Mouse (Mus musculus) limb, embryonic 15.5 days (tissue): ENCODE measurements at regions not wholly inside any gene's neighbourhood (a gene's known extent, or its start where the extent isn't known, plus 50 kb on each side); places are given as distances from the start of the nearest gene placed in this dataset.
"Not testable (repeated sequence)": the region's sequence is repeated elsewhere in the genome, so short reads cannot be mapped to it uniquely, and the experiment has no call there.

Source experiments
- ATAC-seq: fragments of 200-750 bp; cut with Nextera tagmentation; 2 replicates; pipeline ENCODE4 v1.8.0; 2017; ENCODE audit warnings: low read depth, moderate TSS enrichment; ENCODE audit not compliant: insufficient number of reproducible peaks, low FRiP score, low TSS enrichment
- H3K27ac ChIP-seq: fragments of 300-500 bp; sonication (generic); 2 replicates; pipeline ENCODE4 v1.5.1; 2015; ENCODE audit warnings: moderate library complexity, mild to moderate bottlenecking, inconsistent platforms
- H3K27me3 ChIP-seq: fragments of 300-500 bp; sonication (generic); 2 replicates; pipeline ENCODE4 v1.6.1; 2015; ENCODE audit warnings: inconsistent platforms
- H3K36me3 ChIP-seq: fragments of 300-500 bp; sonication (generic); 2 replicates; pipeline ENCODE4 v1.6.1; 2015; ENCODE audit warnings: inconsistent platforms
- H3K4me1 ChIP-seq: fragments of 300-500 bp; sonication (generic); 2 replicates; pipeline ENCODE4 v1.6.1; 2015; ENCODE audit warnings: inconsistent platforms
- H3K4me2 ChIP-seq: fragments of 300-500 bp; sonication (generic); 2 replicates; pipeline ENCODE4 v1.6.1; 2015; ENCODE audit warnings: mild to moderate bottlenecking, inconsistent platforms
- H3K4me3 ChIP-seq: fragments of 300-500 bp; sonication (generic); 2 replicates; pipeline ENCODE4 v1.5.1; 2015; ENCODE audit warnings: mild to moderate bottlenecking, inconsistent platforms
- H3K9ac ChIP-seq: fragments of 300-500 bp; sonication (generic); 2 replicates; pipeline ENCODE4 v1.6.1; 2015; ENCODE audit warnings: inconsistent platforms
- H3K9me3 ChIP-seq: fragments of 300-500 bp; sonication (generic); 2 replicates; pipeline ENCODE4 v1.6.1; 2016; ENCODE audit warnings: inconsistent platforms
- WGBS: fragments of 180-500 bp; shearing (Covaris S2); methylation state at CpG from one replicate; pipeline ENCODE4 v1.1.7; 2015; 5-methylcytosine and 5-hydroxymethylcytosine counted together

DNA sequence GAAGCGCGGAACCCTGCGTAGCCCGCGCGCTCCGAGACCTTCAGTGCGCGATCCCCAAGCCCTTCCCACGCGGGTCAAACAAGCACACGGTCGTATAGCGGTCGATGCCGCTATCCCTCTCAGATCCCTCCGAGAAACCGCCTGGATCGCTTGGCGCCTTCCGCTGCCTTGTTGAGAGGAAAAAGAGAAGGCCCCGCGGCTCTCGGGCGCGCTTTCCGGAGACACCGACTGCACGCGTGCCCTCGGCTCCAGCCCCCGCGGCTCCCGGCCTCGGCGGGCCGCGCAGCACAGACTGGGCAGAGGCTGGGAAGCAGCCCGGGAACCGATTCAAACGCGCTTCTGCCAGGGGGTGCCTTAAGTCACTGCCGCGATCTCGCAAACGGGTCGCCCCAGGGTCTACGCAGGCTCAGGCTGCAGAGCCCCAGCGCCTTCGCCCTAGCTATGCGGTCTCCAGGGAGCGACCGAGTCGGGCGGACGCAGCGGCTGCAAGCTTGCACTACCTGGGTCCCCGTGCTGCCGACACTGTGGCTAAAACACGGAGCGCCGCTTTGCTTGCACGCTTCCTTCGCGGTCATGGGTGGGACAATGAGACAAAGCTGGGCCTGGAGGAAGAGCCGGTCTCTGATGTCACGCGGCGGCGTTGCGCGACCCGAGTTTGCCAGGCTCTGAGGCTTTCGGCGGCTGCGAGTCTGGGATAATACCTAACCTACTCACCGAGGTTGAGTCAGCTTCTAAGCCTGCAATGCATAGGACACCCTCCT lies 87.3 kb downstream of the Crisp4 start:
- Histone ChIP-seq H3K9me3 (no peaks in the 10 kb centered on the region), H3K4me1 (peaks cover 16% of the 10 kb centered on the region), H3K27me3 (peaks cover 38% of the 10 kb centered on the region), H3K4me2 (peak overlapping the region; percentile 99), H3K27ac (no peak overlapping the region), H3K9ac (peak overlapping the region; percentile 31), H3K4me3 (peak overlapping the region; percentile 53), H3K36me3 (no peaks in the 10 kb centered on the region)
- under 1% methylated on average over 75 of the region's 77 CpGs for WGBS
- ATAC-seq: no peak

DNA sequence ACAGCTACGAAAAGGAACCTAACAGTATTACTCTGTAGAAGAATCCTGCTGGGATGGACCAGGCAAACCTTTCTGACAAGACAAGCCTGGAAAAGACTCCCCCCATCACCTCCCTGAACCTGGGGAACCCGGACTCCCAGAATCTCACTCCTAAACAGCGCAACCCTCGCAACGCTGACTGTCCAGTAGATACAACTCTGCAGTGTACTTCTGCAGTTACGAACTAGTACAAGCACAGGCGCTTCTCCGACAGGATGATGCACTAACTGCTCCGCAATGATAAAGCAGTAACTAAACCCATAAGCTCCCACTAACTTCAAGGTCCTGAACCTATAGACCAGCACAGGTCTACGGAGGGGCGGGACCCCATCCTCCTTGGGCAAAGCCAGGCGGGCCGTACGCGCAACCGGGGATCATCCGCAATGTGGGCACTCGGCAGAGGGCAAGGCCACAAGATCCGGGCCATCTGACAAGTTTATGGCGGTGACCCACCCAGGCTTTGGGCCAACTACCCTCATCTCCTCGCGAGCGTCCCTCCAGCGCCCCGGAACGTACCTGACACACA lies 88.0 kb downstream of the Crisp4 start:
- peak overlapping the region; percentile 99 for H3K4me2 ChIP-seq
- H3K9me3 ChIP-seq: no peaks in the 10 kb centered on the region
- ATAC-seq: no peak
- H3K27ac ChIP-seq: no peak overlapping the region
- no peaks in the 10 kb centered on the region for H3K36me3 ChIP-seq
- peak overlapping the region; percentile 53 for H3K4me3 ChIP-seq
- under 1% methylated on average over 26 of the region's 26 CpGs for WGBS
- peaks cover 16% of the 10 kb centered on the region for H3K4me1 ChIP-seq
- peaks cover 38% of the 10 kb centered on the region for H3K27me3 ChIP-seq
- H3K9ac ChIP-seq: peak overlapping the region; percentile 31; the same call in 1 of the 2 replicates

DNA sequence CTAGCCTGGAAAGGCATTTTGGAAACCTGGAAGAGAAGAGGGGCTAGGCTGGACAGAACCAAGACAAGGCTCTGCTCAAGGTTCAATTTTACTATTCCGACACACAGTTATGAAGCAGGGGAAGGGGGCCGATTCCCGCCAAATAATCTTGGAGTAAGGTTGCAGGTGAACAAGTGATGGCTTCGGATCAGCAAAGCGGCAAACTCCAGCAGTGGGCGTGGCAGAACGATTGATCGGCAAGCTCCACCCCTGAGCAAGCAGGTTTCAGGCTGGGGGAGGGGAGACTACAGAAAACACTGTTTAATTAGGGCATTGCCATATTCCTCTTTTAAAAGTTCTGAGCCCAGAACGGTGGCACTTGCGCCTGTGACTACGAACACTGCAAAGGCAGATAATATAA lies 88.7 kb downstream of the Crisp4 start:
- 8% methylated on average over 11 of the region's 11 CpGs for WGBS

GRCm38 (mm10) chr1:18030226-18030625 lies 115.5 kb downstream of the Crisp4 start:
- 63% methylated on average over 3 of the region's 3 CpGs for WGBS
- no peak overlapping the region for H3K4me2 ChIP-seq
- no peak overlapping the region for H3K9ac ChIP-seq
- no peak for ATAC-seq
- H3K27me3 ChIP-seq: no peaks in the 10 kb centered on the region
- no peaks in the 10 kb centered on the region for H3K9me3 ChIP-seq
- H3K4me3 ChIP-seq: no peak overlapping the region
- no peaks in the 10 kb centered on the region for H3K4me1 ChIP-seq
- no peaks in the 10 kb centered on the region for H3K36me3 ChIP-seq
- H3K27ac ChIP-seq: no peak overlapping the region

More for the DNA sequence above, 88.7 kb downstream of the Crisp4 start:
- Histone ChIP-seq H3K4me3 (peak overlapping the region; percentile 53; the same call in 1 of the 2 replicates), H3K4me1 (peaks cover 16% of the 10 kb centered on the region), H3K27me3 (peaks cover 38% of the 10 kb centered on the region), H3K4me2 (peak overlapping the region; percentile 99; the same call in 1 of the 2 replicates)
- ATAC-seq, H3K36me3 ChIP-seq, H3K9ac ChIP-seq, H3K27ac ChIP-seq, H3K9me3 ChIP-seq: not testable (repeated sequence)

DNA sequence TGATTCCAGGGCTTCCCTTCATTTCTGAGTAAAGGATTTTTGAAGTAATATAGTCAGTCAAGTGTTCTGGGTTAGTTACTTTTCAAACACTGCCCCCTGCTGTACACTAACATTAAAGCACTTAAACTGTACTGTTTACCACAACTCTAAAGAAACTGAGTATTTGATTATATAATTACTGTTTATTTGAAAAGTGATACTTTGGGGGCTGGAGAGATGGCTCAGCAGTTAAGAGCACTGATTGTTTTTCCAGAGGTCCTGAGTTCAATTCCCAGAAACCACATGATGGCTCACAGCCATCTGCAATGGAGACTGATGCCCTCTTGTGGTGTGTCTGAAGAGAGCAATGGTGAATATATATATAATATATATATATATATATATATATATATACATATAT lies 132.8 kb downstream of the Crisp4 start:
- not testable (repeated sequence) for H3K4me3 ChIP-seq, H3K9ac ChIP-seq, H3K4me1 ChIP-seq, ATAC-seq, H3K36me3 ChIP-seq, H3K27me3 ChIP-seq, H3K4me2 ChIP-seq, H3K27ac ChIP-seq, H3K9me3 ChIP-seq

- no peak for ATAC-seq
- Histone ChIP-seq H3K4me2 (no peak overlapping the region), H3K4me1 (no peaks in the 10 kb centered on the region), H3K27ac (no peak overlapping the region), H3K9me3 (no peaks in the 10 kb centered on the region), H3K4me3 (no peak overlapping the region), H3K9ac (no peak overlapping the region), H3K27me3 (no peaks in the 10 kb centered on the region), H3K36me3 (no peaks in the 10 kb centered on the region)
- 6% methylated on average over 3 of the region's 3 CpGs for WGBS
These were observed 165.1 kb downstream of the Crisp4 start for GRCm38 (mm10) chr1:17980604-17981003.

DNA sequence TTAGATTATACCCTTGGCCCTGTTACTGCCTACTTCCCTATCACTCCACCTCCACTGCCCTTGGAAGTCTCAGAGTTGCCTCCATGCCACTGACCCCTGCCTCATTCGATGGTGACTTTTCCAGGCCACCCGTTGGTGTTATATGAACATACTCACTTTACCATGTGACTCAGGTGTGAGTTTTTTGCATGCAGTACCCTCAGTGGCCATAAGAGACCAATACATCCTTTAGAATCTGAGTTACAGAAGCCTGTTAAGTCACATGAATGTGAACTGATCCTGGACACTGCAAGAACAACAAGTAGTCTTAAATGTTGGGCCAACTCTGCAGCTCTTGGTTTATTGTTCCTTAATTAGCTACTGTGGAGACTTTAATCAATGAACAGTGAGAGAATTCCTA lies 167.6 kb downstream of the Crisp4 start:
- Histone ChIP-seq H3K9ac (no peak overlapping the region), H3K4me1 (no peaks in the 10 kb centered on the region), H3K4me2 (no peak overlapping the region), H3K27me3 (no peaks in the 10 kb centered on the region), H3K4me3 (no peak overlapping the region), H3K27ac (no peak overlapping the region), H3K36me3 (no peaks in the 10 kb centered on the region), H3K9me3 (no peaks in the 10 kb centered on the region)
- 67% methylated on average over 2 of the region's 2 CpGs for WGBS
- ATAC-seq: no peak

DNA sequence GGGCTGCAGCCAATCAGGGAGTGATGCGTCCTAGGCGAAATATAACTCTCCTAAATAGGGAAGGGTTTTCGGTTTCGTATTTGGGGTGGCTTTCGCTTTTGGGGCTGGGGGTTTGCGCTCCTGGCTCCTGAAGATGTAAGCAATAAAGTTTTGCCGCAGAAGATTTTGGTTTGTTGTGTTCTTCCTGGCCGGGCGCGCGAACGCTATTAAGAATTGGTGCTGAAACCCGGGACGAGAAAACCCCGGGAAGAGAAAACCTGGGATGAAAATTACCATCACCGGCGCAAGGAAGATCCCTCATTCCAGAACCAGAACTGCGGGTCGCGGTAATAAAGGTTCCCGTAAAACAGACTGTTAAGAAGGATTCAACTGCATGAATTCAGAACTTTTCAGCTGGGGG lies 188.8 kb downstream of the Crisp4 start:
- 96% methylated on average over 20 of the region's 21 CpGs for WGBS
- H3K9ac ChIP-seq, H3K27me3 ChIP-seq, H3K36me3 ChIP-seq, H3K27ac ChIP-seq, H3K4me3 ChIP-seq, H3K4me1 ChIP-seq, H3K9me3 ChIP-seq, ATAC-seq, H3K4me2 ChIP-seq: not testable (repeated sequence)

DNA sequence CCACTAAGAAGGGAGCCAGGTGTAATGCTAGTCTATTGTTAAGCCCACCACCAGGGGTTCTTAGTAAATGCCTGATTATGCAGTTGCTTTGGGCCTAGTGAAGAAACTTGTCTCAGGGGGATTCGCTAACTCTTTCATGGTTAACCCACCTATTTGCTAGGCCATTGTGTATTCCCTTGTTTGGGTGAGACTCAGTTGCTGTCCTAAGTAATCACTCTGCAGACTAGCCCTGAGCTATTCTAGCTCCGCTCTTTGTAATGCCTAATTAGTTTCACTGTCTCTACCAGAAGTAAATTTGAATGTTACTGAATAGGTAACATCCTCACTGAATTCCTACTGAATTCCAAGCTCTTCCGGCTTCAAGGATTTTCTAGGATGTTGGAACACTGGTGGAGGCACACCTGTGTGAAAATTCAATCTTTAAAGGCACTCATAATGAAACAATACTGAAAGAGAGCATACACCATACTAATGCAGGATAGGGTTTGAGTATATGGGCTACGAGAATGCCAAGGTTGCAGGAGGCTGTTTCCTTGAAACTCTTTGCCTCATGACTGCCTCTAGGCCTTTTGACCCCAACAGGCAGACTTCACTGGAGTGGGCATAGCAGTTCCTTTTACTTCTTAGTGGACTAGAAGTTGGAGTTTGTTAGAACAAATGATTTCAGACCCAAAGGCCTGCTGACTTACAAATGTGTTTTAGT lies 213.4 kb downstream of the Crisp4 start:
- not testable (repeated sequence) for ATAC-seq, H3K27ac ChIP-seq, H3K4me1 ChIP-seq, H3K27me3 ChIP-seq, H3K4me3 ChIP-seq, H3K9ac ChIP-seq, H3K36me3 ChIP-seq, H3K9me3 ChIP-seq, H3K4me2 ChIP-seq
- WGBS: 85% methylated on average over 4 of the region's 4 CpGs
